Mouse (Mus musculus): Measurements from ENCODE around the gene Tbcd. TPM values are rescaled to one million over a fixed set of nuclear protein-coding genes. Genes with fewer than 3 reads are reported as not detected.

Tbcd gene
- polyA plus RNA-seq, 1 experiment, result 23.4 TPM

DNA sequence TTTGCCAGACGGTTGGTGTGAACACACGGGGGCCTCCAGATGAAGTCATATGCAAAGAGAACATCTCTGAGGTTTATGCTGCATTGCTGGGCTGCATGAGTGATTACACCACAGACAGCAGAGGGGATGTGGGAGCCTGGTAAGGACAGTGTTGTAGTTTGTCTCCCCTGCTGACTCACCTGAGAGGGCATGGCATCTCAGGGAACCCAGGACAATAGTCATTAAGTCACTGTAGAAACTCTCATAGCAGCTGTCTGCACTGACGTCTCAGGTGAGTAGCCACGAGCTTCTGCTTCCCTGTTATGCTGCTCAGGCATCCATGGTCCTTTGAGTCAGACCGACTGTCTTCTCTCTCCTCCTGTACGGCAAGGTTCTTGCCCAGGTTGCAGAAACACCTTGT lies 145.5 kb downstream of the Tbcd start:
- peaks cover 1% of the 10 kb centered on the region for H3K36me3 ChIP-seq (ENCODE audit: control insufficient read depth, insufficient read depth, low read length)

DNA sequence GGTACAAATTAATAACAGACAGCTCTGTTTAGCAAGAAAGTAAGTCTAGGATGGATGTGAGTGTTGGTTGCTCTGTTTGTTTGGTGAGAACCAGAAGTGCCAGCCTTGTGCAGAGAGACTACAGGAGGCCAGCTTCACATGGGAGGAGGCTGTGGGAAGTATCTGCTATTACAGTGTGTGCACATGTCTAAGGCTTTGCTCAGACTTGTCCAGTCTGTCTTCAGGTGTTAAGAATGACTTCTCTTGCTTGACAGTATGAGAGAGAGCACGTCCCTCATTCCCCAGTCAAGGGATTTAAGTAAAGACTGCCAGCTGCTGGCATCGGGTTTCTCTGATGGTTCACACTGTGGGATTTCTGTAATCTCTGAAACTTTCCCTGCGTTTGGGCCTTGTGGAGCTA lies 149.7 kb downstream of the Tbcd start:
- TF ChIP-seq POLR2A (IDR thresholded peaks at IDR 0.05; ENCODE audit: control insufficient read depth, low read depth, low read length) (no peak), CTCF (IDR thresholded peaks at IDR 0.05; ENCODE audit: control insufficient read depth, insufficient read depth, insufficient replicate concordance, low read depth, low read length) (no peak)
- H3K27ac ChIP-seq (ENCODE audit: control insufficient read depth, insufficient read depth, low read depth, low read length), result no peak overlapping the region
- no peaks in the 10 kb centered on the region for H3K4me1 ChIP-seq (ENCODE audit: control insufficient read depth, insufficient read depth, low read length)
- no peaks in the 10 kb centered on the region; the same call in none of the 2 replicates for H3K36me3 ChIP-seq (ENCODE audit: control insufficient read depth, insufficient read depth, low read length)
- H3K27me3 ChIP-seq (ENCODE audit: control insufficient read depth, insufficient read depth, low read length), result no peaks in the 10 kb centered on the region
- no peak overlapping the region for H3K4me3 ChIP-seq (ENCODE audit: control insufficient read depth, low read depth, low read length)

More for the DNA sequence above, 145.5 kb downstream of the Tbcd start:
- no peaks in the 10 kb centered on the region for H3K4me1 ChIP-seq (ENCODE audit: control insufficient read depth, insufficient read depth, low read length)
- no peak overlapping the region for H3K4me3 ChIP-seq (ENCODE audit: control insufficient read depth, low read depth, low read length)
- TF ChIP-seq CTCF (IDR thresholded peaks at IDR 0.05; ENCODE audit: control insufficient read depth, insufficient read depth, insufficient replicate concordance, low read depth, low read length) (no peak), POLR2A (IDR thresholded peaks at IDR 0.05; ENCODE audit: control insufficient read depth, low read depth, low read length) (no peak)
- no peaks in the 10 kb centered on the region for H3K27me3 ChIP-seq (ENCODE audit: control insufficient read depth, insufficient read depth, low read length)
- H3K27ac ChIP-seq (ENCODE audit: control insufficient read depth, insufficient read depth, low read depth, low read length), result no peak overlapping the region

DNA sequence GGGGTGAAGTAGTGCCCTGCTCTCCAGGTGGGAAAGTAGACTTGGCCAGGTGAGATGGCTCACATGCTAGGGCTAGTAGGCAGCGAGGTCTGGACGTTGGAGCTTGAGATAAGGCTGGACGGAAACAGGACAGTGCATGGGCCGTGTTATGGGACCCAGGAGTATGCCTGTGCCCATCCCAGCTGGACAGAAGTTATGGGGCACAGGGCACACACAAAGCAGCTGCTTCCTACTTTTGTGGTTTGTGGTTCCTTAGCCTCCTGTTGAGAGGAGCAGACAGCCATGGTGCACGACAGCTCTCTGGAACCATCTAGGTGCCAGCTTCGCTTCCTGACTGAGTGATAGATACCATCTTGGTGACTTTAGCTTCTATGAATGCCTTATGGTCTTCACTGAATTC lies 153.9 kb downstream of the Tbcd start:
- H3K27me3 ChIP-seq (ENCODE audit: control insufficient read depth, insufficient read depth, low read length), result no peaks in the 10 kb centered on the region
- no peaks in the 10 kb centered on the region; the same call in 1 of the 2 replicates for H3K36me3 ChIP-seq (ENCODE audit: control insufficient read depth, insufficient read depth, low read length)
- no peaks in the 10 kb centered on the region for H3K4me1 ChIP-seq (ENCODE audit: control insufficient read depth, insufficient read depth, low read length)
- H3K27ac ChIP-seq (ENCODE audit: control insufficient read depth, insufficient read depth, low read depth, low read length), result no peak overlapping the region
- H3K4me3 ChIP-seq (ENCODE audit: control insufficient read depth, low read depth, low read length), result no peak overlapping the region
- TF ChIP-seq POLR2A (IDR thresholded peaks at IDR 0.05; ENCODE audit: control insufficient read depth, low read depth, low read length) (no peak), CTCF (IDR thresholded peaks at IDR 0.05; ENCODE audit: control insufficient read depth, insufficient read depth, insufficient replicate concordance, low read depth, low read length) (no peak)

DNA sequence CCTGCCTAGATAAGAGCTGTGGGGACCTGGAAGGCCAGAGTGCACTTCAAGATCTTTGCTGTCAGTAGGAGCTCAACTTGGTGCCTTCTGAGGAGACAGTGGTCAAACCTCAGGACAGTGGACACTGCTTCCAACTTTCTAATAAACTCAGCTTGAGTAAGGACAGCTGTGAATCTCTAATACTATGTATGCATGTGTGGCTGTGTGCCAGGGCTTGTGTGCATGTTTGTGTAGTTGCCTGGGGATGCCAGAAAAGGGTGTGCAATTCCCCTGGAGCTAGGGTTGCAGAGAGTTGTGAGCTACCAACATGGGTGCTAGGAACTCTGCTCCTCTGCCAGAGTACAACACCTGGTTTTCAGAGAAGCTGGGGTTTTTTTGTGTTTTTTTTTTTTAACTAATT lies 159.2 kb downstream of the Tbcd start:
- no peak overlapping the region for H3K27ac ChIP-seq (ENCODE audit: control insufficient read depth, insufficient read depth, low read depth, low read length)
- H3K4me1 ChIP-seq (ENCODE audit: control insufficient read depth, insufficient read depth, low read length), result no peaks in the 10 kb centered on the region
- TF ChIP-seq CTCF (IDR thresholded peaks at IDR 0.05; ENCODE audit: control insufficient read depth, insufficient read depth, insufficient replicate concordance, low read depth, low read length) (no peak), POLR2A (IDR thresholded peaks at IDR 0.05; ENCODE audit: control insufficient read depth, low read depth, low read length) (no peak)
- H3K36me3 ChIP-seq (ENCODE audit: control insufficient read depth, insufficient read depth, low read length), result no peaks in the 10 kb centered on the region
- no peak overlapping the region for H3K4me3 ChIP-seq (ENCODE audit: control insufficient read depth, low read depth, low read length)
- H3K27me3 ChIP-seq (ENCODE audit: control insufficient read depth, insufficient read depth, low read length), result no peaks in the 10 kb centered on the region

DNA sequence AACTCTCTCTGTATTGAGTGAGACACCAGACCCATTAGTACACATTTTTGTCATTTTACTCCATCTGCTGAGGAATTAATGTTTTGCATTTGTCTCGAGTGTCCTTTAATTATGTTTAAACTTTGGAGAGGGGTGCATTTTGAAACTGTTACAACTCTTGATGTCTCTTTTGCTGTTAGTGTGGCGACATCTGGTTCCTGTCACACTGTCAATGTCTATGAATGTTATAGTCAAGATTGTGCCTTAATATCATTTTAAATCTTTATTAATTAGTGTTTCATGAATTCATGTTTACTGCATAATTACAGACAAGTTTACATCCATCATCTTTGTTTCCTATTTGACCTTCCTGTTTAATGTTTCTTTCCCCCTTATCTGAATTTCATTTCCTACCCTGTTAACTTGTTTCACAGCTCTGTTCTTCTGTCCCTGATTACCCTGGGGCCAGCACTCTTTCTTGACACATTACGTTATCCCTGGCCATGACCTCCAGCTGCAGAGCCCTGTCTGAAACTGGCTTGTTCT lies 164.3 kb downstream of the Tbcd start:
- Histone ChIP-seq H3K4me3 (ENCODE audit: control insufficient read depth, low read depth, low read length) (no peak overlapping the region), H3K27ac (ENCODE audit: control insufficient read depth, insufficient read depth, low read depth, low read length) (no peak overlapping the region), H3K27me3 (ENCODE audit: control insufficient read depth, insufficient read depth, low read length) (no peaks in the 10 kb centered on the region), H3K36me3 (ENCODE audit: control insufficient read depth, insufficient read depth, low read length) (peaks cover 2% of the 10 kb centered on the region; the same call in 1 of the 2 replicates), H3K4me1 (ENCODE audit: control insufficient read depth, insufficient read depth, low read length) (no peaks in the 10 kb centered on the region; the same call in 1 of the 2 replicates)
- TF ChIP-seq POLR2A (IDR thresholded peaks at IDR 0.05; ENCODE audit: control insufficient read depth, low read depth, low read length) (no peak), CTCF (IDR thresholded peaks at IDR 0.05; ENCODE audit: control insufficient read depth, insufficient read depth, insufficient replicate concordance, low read depth, low read length) (no peak)

DNA sequence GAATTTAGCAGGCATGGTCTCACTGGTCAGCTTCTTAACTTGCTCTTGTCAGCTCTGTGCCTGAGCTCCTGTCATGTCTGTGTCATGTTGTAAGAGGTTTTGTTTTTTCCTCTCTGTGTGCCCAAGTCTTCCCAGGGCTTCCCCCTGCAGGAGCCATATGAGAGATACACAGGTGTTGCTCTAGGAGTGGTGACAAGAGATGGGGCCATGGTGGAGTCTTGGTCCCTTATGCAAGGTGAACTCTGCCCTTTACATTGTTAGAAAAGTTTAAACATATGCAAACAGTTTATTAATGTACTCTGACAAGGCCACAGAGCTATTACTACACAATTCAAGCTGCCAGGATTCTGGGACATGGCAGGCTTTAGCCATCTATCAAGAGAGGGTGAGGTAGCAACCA lies 164.8 kb downstream of the Tbcd start:
- TF ChIP-seq CTCF (IDR thresholded peaks at IDR 0.05; ENCODE audit: control insufficient read depth, insufficient read depth, insufficient replicate concordance, low read depth, low read length), result no peak
- no peak for TF ChIP-seq POLR2A (IDR thresholded peaks at IDR 0.05; ENCODE audit: control insufficient read depth, low read depth, low read length)

DNA sequence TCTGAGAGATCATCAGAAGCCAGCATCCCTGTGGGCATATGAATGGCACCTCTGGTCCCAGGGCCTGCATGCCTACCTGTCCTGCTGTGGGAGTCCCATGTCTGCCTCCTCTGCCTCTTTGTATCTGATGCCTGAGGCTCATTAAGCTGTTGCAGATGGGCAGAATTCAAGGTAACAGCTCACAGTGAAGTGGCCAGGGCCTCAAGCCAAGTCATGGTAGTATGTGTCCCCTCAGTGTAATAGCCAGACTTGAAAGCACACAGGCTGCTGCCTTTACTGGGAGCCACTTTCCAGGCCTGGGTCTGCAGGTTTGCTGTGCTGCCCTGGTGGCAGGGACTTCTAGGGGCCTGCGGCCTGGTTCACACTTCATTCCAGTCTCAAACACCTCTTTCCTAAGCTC lies 165.6 kb downstream of the Tbcd start:
- H3K4me1 ChIP-seq (ENCODE audit: control insufficient read depth, insufficient read depth, low read length), result no peaks in the 10 kb centered on the region; the same call in 1 of the 2 replicates
- TF ChIP-seq CTCF (IDR thresholded peaks at IDR 0.05; ENCODE audit: control insufficient read depth, insufficient read depth, insufficient replicate concordance, low read depth, low read length) (no peak), POLR2A (IDR thresholded peaks at IDR 0.05; ENCODE audit: control insufficient read depth, low read depth, low read length) (no peak)
- H3K27me3 ChIP-seq (ENCODE audit: control insufficient read depth, insufficient read depth, low read length), result no peaks in the 10 kb centered on the region
- H3K36me3 ChIP-seq (ENCODE audit: control insufficient read depth, insufficient read depth, low read length), result peaks cover 2% of the 10 kb centered on the region; the same call in 1 of the 2 replicates
- H3K4me3 ChIP-seq (ENCODE audit: control insufficient read depth, low read depth, low read length), result no peak overlapping the region
- no peak overlapping the region for H3K27ac ChIP-seq (ENCODE audit: control insufficient read depth, insufficient read depth, low read depth, low read length)

More for the DNA sequence above, 164.8 kb downstream of the Tbcd start:
- Histone ChIP-seq H3K4me3 (ENCODE audit: control insufficient read depth, low read depth, low read length) (no peak overlapping the region), H3K36me3 (ENCODE audit: control insufficient read depth, insufficient read depth, low read length) (peaks cover 2% of the 10 kb centered on the region; the same call in 1 of the 2 replicates), H3K4me1 (ENCODE audit: control insufficient read depth, insufficient read depth, low read length) (no peaks in the 10 kb centered on the region; the same call in 1 of the 2 replicates), H3K27me3 (ENCODE audit: control insufficient read depth, insufficient read depth, low read length) (no peaks in the 10 kb centered on the region), H3K27ac (ENCODE audit: control insufficient read depth, insufficient read depth, low read depth, low read length) (no peak overlapping the region)

Measured in testis, adult 2 months (tissue).